Mouse (Mus musculus) frontal cortex, postnatal 36 days (tissue): ENCODE measurements at regions not wholly inside any gene's neighbourhood (a gene's known extent, or its start where the extent isn't known, plus 50 kb on each side); places are given as distances from the start of the nearest gene placed in this dataset.

ENCODE experiments used
- DNase-seq, 2 experiments: peaks; one replicate each; pipeline ENCODE4 v3.0.0; 2022; ENCODE audit warnings: low spot score in 2 of 2

- peak; percentile 8 to 61 for DNase-seq
Observed at GRCm38 (mm10) chr13:80418480-80419183, 464.6 kb upstream of the Arrdc3 start.

- no peak for DNase-seq
Observed at GRCm38 (mm10) chr13:80420341-80420740, 462.8 kb upstream of the Arrdc3 start.
